Mouse (Mus musculus) spleen, postnatal 0 days (tissue): ENCODE measurements around the gene Pld1. TPM values are rescaled to one million over a fixed set of nuclear protein-coding genes. Genes with fewer than 3 reads are reported as not detected.

Source experiments
- polyA plus RNA-seq: library from polyadenylated mRNA; unstranded; fragments of >200 nt; fragmentation: Nextera tagmentation; extraction: Ambion mirVana; gene quantifications from 2 replicates; pipeline ENCODE4 v1.2.1, GENCODE M21; 2015

Gene Pld1
- 3.0 and 3.1 TPM in 2 replicates for polyA plus RNA-seq

DNA sequence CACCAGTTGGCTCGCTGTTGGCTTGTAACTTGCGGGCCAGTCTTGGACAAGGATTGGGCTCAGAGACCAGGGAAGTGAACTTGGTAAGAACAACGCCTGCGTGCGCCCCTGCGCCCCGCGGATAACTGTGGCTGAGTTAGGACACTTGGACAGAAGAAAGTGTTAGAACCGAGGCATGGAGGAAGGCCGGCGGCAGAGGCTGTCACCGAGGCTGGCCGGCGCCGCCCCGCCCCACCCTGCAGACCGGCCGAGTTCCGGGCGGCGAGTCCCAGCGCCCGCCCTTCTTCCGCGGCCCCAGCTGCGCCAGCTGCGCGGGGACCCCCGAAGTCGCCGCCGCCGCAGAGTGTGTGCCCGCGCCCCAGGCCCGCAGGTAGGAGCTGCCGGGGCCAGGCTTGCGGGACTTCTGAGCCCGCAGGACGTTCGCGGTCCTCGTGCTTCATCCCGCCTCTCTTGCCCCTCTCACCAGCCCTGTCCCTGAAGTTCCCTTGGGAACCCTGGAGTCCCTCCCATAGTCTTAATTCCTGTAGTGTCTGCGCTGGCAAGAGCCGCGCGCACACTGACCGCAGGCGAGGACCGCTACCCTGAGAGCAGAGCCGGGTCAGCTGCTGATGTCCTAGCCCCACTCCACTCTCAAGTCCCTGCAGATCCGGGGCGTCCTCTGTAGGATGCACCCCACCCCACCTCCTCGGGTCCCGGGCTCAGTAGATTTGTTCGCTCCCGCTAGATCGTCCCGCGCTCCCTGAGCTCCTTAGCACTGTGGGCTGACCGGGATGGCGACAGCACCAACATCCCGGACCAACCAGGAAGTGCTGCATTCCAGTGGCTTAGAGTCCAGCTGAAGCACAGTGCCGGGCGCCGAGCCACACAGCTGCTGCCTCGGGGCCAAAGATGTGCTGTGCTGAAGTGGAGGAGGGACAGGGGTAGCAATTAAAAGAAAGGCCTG, at the start of gene Pld1:
Gene Pld1 (plus strand): TSS at position 315 of the 943 bp plus-strand sequence.

DNA sequence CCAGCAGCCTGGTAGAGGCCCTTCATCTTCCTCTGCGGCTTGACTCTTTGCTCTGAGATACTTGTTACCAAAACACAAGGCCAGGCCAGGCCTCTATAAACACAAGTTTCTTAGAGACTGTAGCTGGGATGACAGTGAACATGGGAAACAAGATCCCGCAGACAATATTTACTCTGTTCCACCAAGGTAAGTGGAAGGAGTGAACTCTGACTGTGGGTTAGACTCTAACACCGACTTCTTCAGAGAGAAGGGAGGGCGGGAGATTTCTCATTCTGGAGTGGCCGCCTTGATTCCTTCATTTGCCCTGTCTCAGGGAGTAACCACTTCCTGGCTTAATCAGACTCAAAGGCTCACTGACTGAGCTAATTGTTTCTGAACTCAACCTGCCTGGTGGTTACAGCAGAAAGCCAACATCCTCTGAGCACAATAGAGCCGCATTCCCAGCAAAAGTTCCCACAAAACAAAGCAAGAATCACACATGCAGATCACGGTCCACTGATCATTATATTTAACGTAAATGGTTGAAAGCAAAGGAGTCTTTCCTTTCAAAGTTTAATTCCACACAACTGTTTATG, 42.1 kb upstream of the Pld1 start, which contains the start of gene Tmem212:
Gene Tmem212 (minus strand): TSS at position 51 of the 575 bp plus-strand sequence.

Other genes starting within 250 kb of the Pld1 start
- gene Fndc3b, start 227.4 kb upstream of the Pld1 start, polyA plus RNA-seq = 6.3 and 8.2 TPM in 2 replicates
- not detected in 2 replicates for gene Tmem212, start 42.3 kb upstream of the Pld1 start, polyA plus RNA-seq